ENCODE assay signal across 8 mouse cellular contexts in the genomic region with DNA sequence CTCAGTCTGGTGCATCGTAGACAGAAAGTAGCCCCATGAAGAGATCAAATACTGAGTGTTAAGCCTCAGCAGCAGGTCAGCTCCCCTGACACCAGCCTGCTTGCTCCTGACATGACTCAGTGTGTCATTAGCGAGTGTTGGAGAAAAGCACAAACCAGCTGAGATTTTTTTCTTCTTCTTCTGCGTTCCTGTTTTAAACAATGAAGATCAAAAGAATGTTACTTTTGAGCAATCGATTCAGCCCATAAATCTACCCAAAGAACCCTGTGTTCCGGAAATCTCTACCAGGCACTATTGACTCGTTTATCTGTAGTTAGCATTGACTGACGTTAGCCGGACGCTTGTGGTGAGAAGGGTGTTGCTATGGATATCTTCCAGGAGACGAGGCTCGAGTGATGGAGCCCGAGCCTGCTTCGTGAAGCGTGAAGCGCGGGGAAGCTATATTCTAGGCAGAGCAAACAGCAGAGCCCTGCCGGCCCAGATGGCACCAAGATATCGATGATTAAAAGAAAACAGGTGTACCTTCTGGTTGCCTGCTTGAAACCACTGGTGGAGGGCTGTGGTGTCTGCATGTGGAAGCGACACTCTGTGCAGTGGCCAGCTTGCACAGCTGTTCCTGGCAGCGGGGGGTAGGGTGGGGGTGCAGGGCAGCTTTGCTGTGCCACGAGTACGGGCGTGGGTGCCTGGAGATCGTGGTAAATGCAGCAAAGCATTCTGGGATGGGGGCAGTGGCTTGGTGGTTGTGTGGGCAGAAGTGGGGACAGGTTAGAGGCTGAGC. TPM values are rescaled to one million over a fixed set of nuclear protein-coding genes. Genes with fewer than 3 reads are reported as not detected.
A peak's percentile ranks its signal among the peaks of the same experiment; 100 is the strongest.
DNase-seq lines count a peak whose midpoint lies in the region; ATAC-seq lines count a peak whose summit lies in the region.

No protein-coding gene starts in this region.

- 33% methylated on average over 24 of the region's 24 CpGs for WGBS in neural tube, embryonic 13.5 days
- WGBS in heart, embryonic 11.5 days (ENCODE audit: insufficient replicate concordance): 47% methylated on average over 24 of the region's 24 CpGs

- H3K4me2 ChIP-seq in neural tube, embryonic 13.5 days: peak overlapping the region; percentile 32
- H3K4me2 ChIP-seq in heart, embryonic 11.5 days: no peak overlapping the region

- peak; percentile 47 for ATAC-seq in activated CD4-positive, CD25-positive, alpha-beta regulatory T cell, adult 4 months
- ATAC-seq in neural tube, embryonic 13.5 days (ENCODE audit: low read depth): peak; percentile 36; the same call in 1 of the 2 replicates
- no peak for ATAC-seq in heart, embryonic 11.5 days (replicated peaks; ENCODE audit: insufficient number of reproducible peaks, low FRiP score, low TSS enrichment)

- peak overlapping the region; percentile 38; the same call in 1 of the 2 replicates for H3K27ac ChIP-seq in neural tube, embryonic 13.5 days (replicated peaks)
- no peak overlapping the region for H3K27ac ChIP-seq in heart, embryonic 11.5 days (ENCODE audit: low read depth, low read length)

- H3K9ac ChIP-seq in neural tube, embryonic 13.5 days: 0 out of 2 replicates have a peak overlapping the region, but pooled peaks have one; percentile 18
- H3K9ac ChIP-seq in heart, embryonic 11.5 days (ENCODE audit: low read depth, low read length): no peak overlapping the region

- H3K9me3 ChIP-seq in neural tube, embryonic 13.5 days: no peaks in the 10 kb centered on the region
- no peaks in the 10 kb centered on the region for H3K9me3 ChIP-seq in heart, embryonic 11.5 days (replicated peaks; ENCODE audit: control insufficient read depth, low read length)

- no peaks in the 10 kb centered on the region for H3K36me3 ChIP-seq in neural tube, embryonic 13.5 days
- H3K36me3 ChIP-seq in heart, embryonic 11.5 days (ENCODE audit: control insufficient read depth, insufficient read depth, low read length): no peaks in the 10 kb centered on the region

- H3K27me3 ChIP-seq in neural tube, embryonic 13.5 days: peaks cover 28% of the 10 kb centered on the region
- peaks cover 38% of the 10 kb centered on the region for H3K27me3 ChIP-seq in heart, embryonic 11.5 days (ENCODE audit: control insufficient read depth, insufficient read depth, low read length)

- DNase-seq in heart, adult 11 months: peak; percentile 89
- no peak for DNase-seq in heart, adult 8-10 months (ENCODE audit: low spot score)
- DNase-seq in layer of hippocampus, adult 8-10 months (ENCODE audit: low spot score in 2 of 2): peak; percentile 45 to 57
- DNase-seq in kidney, postnatal 25 days: no peak
- DNase-seq in lung, postnatal 36 days: no peak

- H3K4me1 ChIP-seq in neural tube, embryonic 13.5 days (replicated peaks): peaks cover 23% of the 10 kb centered on the region
- H3K4me1 ChIP-seq in heart, embryonic 11.5 days (ENCODE audit: control insufficient read depth, insufficient read depth, low read length): peaks cover 2% of the 10 kb centered on the region; the same call in 1 of the 2 replicates

- no peak overlapping the region for H3K4me3 ChIP-seq in neural tube, embryonic 13.5 days
- H3K4me3 ChIP-seq in heart, embryonic 11.5 days (ENCODE audit: low read depth, low read length): no peak overlapping the region

RNA-seq across cellular contexts. Expression of a gene that starts 5.5 kb away (rescaled TPM):
- 10 to 100 TPM; 32.2 to 47.1 (median 37.1) TPM for total RNA-seq in heart, adult 8-10 months (2022)
- 10 to 100 TPM; 75.0 to 86.1 TPM for polyA plus RNA-seq in activated CD4-positive, CD25-positive, alpha-beta regulatory T cell, adult 4 months (2017; shearing (Covaris generic))
- total RNA-seq in layer of hippocampus, adult 8-10 months (2022): 10 to 100 TPM; 33.0 to 49.0 (median 39.5) TPM
- 28.9 and 29.5 TPM in 2 replicates for polyA plus RNA-seq in neural tube, embryonic 13.5 days (2015; fragmentation: Nextera tagmentation; extraction: Ambion mirVana)
- polyA plus RNA-seq in heart, embryonic 11.5 days (2014; fragmentation: Nextera tagmentation; extraction: Ambion mirVana): 30.2 and 31.2 TPM in 2 replicates

RNA-seq across cellular contexts. Expression of a gene that starts 15.3 kb away (rescaled TPM):
- 1 to 10 TPM; 2.0 to 3.4 (median 2.7) TPM for total RNA-seq in heart, adult 8-10 months (2022)
- not detected for polyA plus RNA-seq in activated CD4-positive, CD25-positive, alpha-beta regulatory T cell, adult 4 months (2017; shearing (Covaris generic))
- 1 to 10 TPM; 3.5 to 6.2 (median 4.4) TPM for total RNA-seq in layer of hippocampus, adult 8-10 months (2022)
- polyA plus RNA-seq in neural tube, embryonic 13.5 days (2015; fragmentation: Nextera tagmentation; extraction: Ambion mirVana): 4.5 and 7.6 TPM in 2 replicates
- polyA plus RNA-seq in heart, embryonic 11.5 days (2014; fragmentation: Nextera tagmentation; extraction: Ambion mirVana): not detected in 2 replicates

RNA-seq across cellular contexts. Expression of a gene that starts 18.6 kb away (rescaled TPM):
- total RNA-seq in heart, adult 8-10 months (2022): 10 to 100 TPM in 1 of 4 experiments, 1 to 10 TPM in 3; 7.6 to 10.4 (median 8.5) TPM
- polyA plus RNA-seq in activated CD4-positive, CD25-positive, alpha-beta regulatory T cell, adult 4 months (2017; shearing (Covaris generic)): not detected
- 1 to 10 TPM; 1.1 to 1.7 (median 1.3) TPM for total RNA-seq in layer of hippocampus, adult 8-10 months (2022)
- polyA plus RNA-seq in neural tube, embryonic 13.5 days (2015; fragmentation: Nextera tagmentation; extraction: Ambion mirVana): 3.4 and 4.0 TPM in 2 replicates
- polyA plus RNA-seq in heart, embryonic 11.5 days (2014; fragmentation: Nextera tagmentation; extraction: Ambion mirVana): 0.66 TPM in 1 of 2 replicates, not detected in the other

RNA-seq across cellular contexts. Expression of a gene that starts 55.2 kb away (rescaled TPM):
- 10 to 100 TPM; 17.0 to 19.1 (median 18.4) TPM for total RNA-seq in heart, adult 8-10 months (2022)
- polyA plus RNA-seq in activated CD4-positive, CD25-positive, alpha-beta regulatory T cell, adult 4 months (2017; shearing (Covaris generic)): 10 to 100 TPM; 11.8 to 18.4 TPM
- 10 to 100 TPM; 40.5 to 43.7 (median 42.7) TPM for total RNA-seq in layer of hippocampus, adult 8-10 months (2022)
- 29.7 and 34.2 TPM in 2 replicates for polyA plus RNA-seq in neural tube, embryonic 13.5 days (2015; fragmentation: Nextera tagmentation; extraction: Ambion mirVana)
- polyA plus RNA-seq in heart, embryonic 11.5 days (2014; fragmentation: Nextera tagmentation; extraction: Ambion mirVana): 13.7 and 15.9 TPM in 2 replicates

Comparison
In these comparisons a context has a peak if more than half of its experiments do, and no peak if none do; other contexts are left out.
1. DNase-seq: peak in heart, adult 11 months (single experiment) and layer of hippocampus, adult 8-10 months (2 of 2); none in heart, adult 8-10 months (single experiment), kidney, postnatal 25 days (0 of 2) and lung, postnatal 36 days (single experiment).